Mouse (Mus musculus): ENCODE results near the gene Pyy.

DNA sequence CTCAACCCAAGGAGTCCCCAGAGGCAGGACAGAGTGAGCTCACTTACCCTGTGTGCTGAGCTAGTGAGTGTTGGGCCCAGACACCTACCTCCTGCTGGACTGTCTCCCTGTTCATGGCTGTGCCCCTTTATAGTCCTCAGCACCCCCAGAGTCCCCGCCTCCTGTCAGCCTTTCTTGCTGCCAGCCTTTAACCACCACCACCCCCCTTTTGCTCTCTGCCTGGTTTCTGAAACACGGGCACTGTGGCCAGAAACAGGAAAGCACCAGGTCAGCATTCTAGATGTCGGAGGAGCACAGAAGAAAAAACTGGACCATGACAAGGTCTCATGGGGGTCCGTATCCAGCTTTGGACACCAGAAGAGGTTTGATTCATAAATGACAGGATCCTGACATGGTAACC, 6.4 kb downstream of the Pyy start, which contains the start of gene Ppy:
- TF ChIP-seq SIN3A (IDR thresholded peaks at IDR 0.05; ENCODE audit: low read length) (no peak), NRF1 (IDR thresholded peaks at IDR 0.05; ENCODE audit: low read depth, low read length) (no peak)
